Mouse (Mus musculus): ENCODE measurements around the gene Etv6. TPM values are rescaled to one million over a fixed set of nuclear protein-coding genes. Genes with fewer than 3 reads are reported as not detected.

Etv6 gene
- total RNA-seq, 2 experiments from 2014 or later: 21.1 to 21.3 TPM

Other genes with a start within 250 kb of the Etv6 start
- gene Kap, start 181.9 kb upstream of the Etv6 start, total RNA-seq (2021): not detected

Measured in left cerebral cortex, postnatal 10 days (tissue).